Mouse (Mus musculus): ENCODE measurements around the gene Prkca. TPM values are rescaled to one million over a fixed set of nuclear protein-coding genes. Genes with fewer than 3 reads are reported as not detected.
A peak's percentile ranks its signal among the peaks of the same experiment; 100 is the strongest.

Prkca gene
- total and polyA plus RNA-seq, 3 experiments = 15.3 to 30.9 (median 19.9) TPM

DNA sequence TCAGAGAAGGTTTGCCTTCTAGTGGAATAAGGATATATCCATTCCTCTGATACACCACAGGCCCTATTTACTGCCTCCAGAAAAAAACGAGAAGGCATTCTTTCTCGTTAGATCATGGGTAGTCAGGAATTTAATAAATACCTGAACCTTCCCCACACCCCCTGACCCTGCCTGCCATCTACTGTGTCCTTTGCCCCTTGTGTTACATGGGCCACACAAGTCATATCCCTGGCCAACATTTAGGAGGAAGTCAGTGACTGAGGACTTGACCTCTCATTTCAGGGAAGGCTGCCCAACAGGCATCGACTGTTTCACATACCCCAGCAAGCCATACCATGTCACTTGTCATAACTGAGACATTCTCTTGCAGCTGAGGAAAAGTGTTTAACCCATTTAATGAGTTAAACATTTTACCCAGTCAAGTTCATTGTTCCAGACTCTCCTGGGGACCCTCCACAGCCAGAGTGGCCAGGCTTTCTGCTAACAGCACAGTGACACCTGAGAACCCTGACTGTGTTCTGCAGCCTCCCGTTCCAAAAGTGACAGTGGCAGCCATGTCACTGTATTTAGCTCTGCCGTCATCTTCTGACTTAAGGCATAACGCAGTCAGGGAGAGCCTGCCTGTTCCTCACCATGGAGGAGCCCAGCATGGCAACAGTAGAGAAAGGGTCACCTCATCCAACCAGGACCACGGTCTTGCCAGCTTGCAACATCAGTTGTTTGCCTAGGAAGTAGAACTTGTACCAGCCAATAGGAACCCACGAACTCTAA is 114.4 kb downstream of the Prkca start:
- no peak overlapping the region for H3K9ac ChIP-seq (ENCODE audit: control insufficient read depth, low read depth, low read length, poor library complexity, severe bottlenecking)

DNA sequence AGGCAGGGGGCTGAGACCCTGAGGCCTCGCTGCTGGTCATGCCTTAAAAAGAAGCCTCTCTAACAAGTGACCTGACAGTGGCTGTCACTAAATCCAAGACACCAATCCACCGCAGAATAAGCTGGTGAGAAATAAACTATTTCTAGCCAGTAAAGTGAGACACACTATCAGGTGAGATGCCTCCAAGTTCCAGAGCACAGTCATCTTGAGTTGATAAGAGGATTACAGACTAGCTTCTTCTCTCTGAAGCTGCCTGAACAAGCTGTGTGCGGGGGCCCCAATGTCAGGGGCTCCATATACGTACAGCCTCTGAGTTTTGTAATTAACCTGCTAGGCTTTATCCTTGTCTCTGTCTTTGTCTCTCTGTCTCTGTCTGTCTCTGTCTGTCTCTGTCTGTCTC is 115.2 kb downstream of the Prkca start:
- peaks cover 11 to 30% of the 10 kb centered on the region in 2 experiments for H3K4me1 ChIP-seq (ENCODE audit: control insufficient read depth in 1 of 2, insufficient read depth in 2 of 2, low read length in 2 of 2)
- H3K27me3 ChIP-seq (ENCODE audit: control insufficient read depth in 1 of 2, insufficient read depth in 2 of 2, low read length in 2 of 2) = no peaks in the 10 kb centered on the region
- peak; percentile 53 for DNase-seq (ENCODE audit: low read depth, low spot score)
- no peaks in the 10 kb centered on the region for H3K79me2 ChIP-seq (ENCODE audit: control insufficient read depth, insufficient read depth, low read length, poor library complexity)
- no peaks in the 10 kb centered on the region for H3K9me3 ChIP-seq (replicated peaks; ENCODE audit: insufficient read depth, low read length)
- H3K4me3 ChIP-seq (ENCODE audit: control insufficient read depth in 1 of 2, insufficient read depth in 1 of 2, low read depth in 2 of 2, low read length in 2 of 2) = no peak overlapping the region
- H3K9ac ChIP-seq (ENCODE audit: control insufficient read depth, low read depth, low read length, poor library complexity, severe bottlenecking) = no peak overlapping the region
- peaks cover 0 to 12% of the 10 kb centered on the region in 2 experiments; a peak in 2 of 4 replicates for H3K36me3 ChIP-seq (ENCODE audit: control insufficient read depth in 1 of 2, insufficient read depth in 2 of 2, low read length in 2 of 2)
- no peak for TF ChIP-seq MYB (IDR thresholded peaks at IDR 0.05; ENCODE audit: low read depth, low read length)
- TF ChIP-seq POLR2AphosphoS5 (IDR thresholded peaks at IDR 0.05; ENCODE audit: borderline replicate concordance, low read depth, low read length) = no peak
- TF ChIP-seq EP300 (IDR thresholded peaks at IDR 0.05; ENCODE audit: low read depth in 1 of 2, low read length in 2 of 2) = peak; percentile 34 to 51; a peak in 1 of 4 replicates
- TF ChIP-seq ZMIZ1 (IDR thresholded peaks at IDR 0.05; ENCODE audit: low read depth, low read length) = no peak
- no peak for TF ChIP-seq ZKSCAN1 (IDR thresholded peaks at IDR 0.05; ENCODE audit: low read depth, low read length)
- no peak for TF ChIP-seq CTCF (IDR thresholded peaks at IDR 0.05 in 2 of 3, conservative IDR thresholded peaks at IDR 0.05 in 1 of 3; ENCODE audit: control insufficient read depth in 1 of 3, insufficient read depth in 1 of 3, low read depth in 2 of 3, low read length in 3 of 3, poor library complexity in 1 of 3, severe bottlenecking in 1 of 3)
- no peak for TF ChIP-seq TAL1 (IDR thresholded peaks at IDR 0.05; ENCODE audit: low read length)
- no peak for TF ChIP-seq TCF12 (IDR thresholded peaks at IDR 0.05; ENCODE audit: low read depth, low read length)
- TF ChIP-seq KAT2A (conservative IDR thresholded peaks at IDR 0.05; ENCODE audit: low read depth, low read length) = no peak
- peak; percentile 29; the same call in 1 of the 2 replicates for TF ChIP-seq ETS1 (IDR thresholded peaks at IDR 0.05; ENCODE audit: low read depth, low read length)
- TF ChIP-seq GATA1 (IDR thresholded peaks at IDR 0.05; ENCODE audit: low read depth, low read length) = peak; percentile 57; the same call in 1 of the 2 replicates
- no peak for TF ChIP-seq ZNF384 (IDR thresholded peaks at IDR 0.05; ENCODE audit: low read depth, low read length)
- TF ChIP-seq SMC3 (IDR thresholded peaks at IDR 0.05; ENCODE audit: low read depth, low read length) = no peak
- no peak for TF ChIP-seq MEF2A (IDR thresholded peaks at IDR 0.05; ENCODE audit: extremely low read depth, insufficient replicate concordance, low read depth, low read length, poor library complexity, severe bottlenecking)
- H3K27ac ChIP-seq (ENCODE audit: control insufficient read depth, low read depth, low read length) = no peak overlapping the region

More for the DNA sequence above, 114.4 kb downstream of the Prkca start:
- Histone ChIP-seq H3K9me3 (replicated peaks; ENCODE audit: insufficient read depth, low read length) (no peaks in the 10 kb centered on the region), H3K79me2 (ENCODE audit: control insufficient read depth, insufficient read depth, low read length, poor library complexity) (peaks cover 4% of the 10 kb centered on the region; the same call in 1 of the 2 replicates), H3K36me3 (ENCODE audit: control insufficient read depth in 1 of 2, insufficient read depth in 2 of 2, low read length in 2 of 2) (peaks cover 0 to 21% of the 10 kb centered on the region in 2 experiments; a peak in 2 of 4 replicates), H3K4me1 (ENCODE audit: control insufficient read depth in 1 of 2, insufficient read depth in 2 of 2, low read length in 2 of 2) (peaks cover 20 to 38% of the 10 kb centered on the region in 2 experiments), H3K4me3 (ENCODE audit: control insufficient read depth in 1 of 2, insufficient read depth in 1 of 2, low read depth in 2 of 2, low read length in 2 of 2) (no peak overlapping the region), H3K27me3 (ENCODE audit: control insufficient read depth in 1 of 2, insufficient read depth in 2 of 2, low read length in 2 of 2) (no peaks in the 10 kb centered on the region), H3K27ac (ENCODE audit: control insufficient read depth, low read depth, low read length) (no peak overlapping the region)
- no peak for DNase-seq (ENCODE audit: low read depth, low spot score)
- no peak for TF ChIP-seq MAFK (IDR thresholded peaks at IDR 0.05; ENCODE audit: borderline replicate concordance, low read depth, low read length)
- no peak for TF ChIP-seq MYC (IDR thresholded peaks at IDR 0.05; ENCODE audit: low read depth, low read length)
- TF ChIP-seq JUND (IDR thresholded peaks at IDR 0.05; ENCODE audit: low read depth, low read length) = no peak
- no peak for TF ChIP-seq SIN3A (IDR thresholded peaks at IDR 0.05; ENCODE audit: low read length)
- no peak for TF ChIP-seq E2F4 (IDR thresholded peaks at IDR 0.05; ENCODE audit: borderline replicate concordance, low read depth, low read length)
- no peak for TF ChIP-seq MEF2A (IDR thresholded peaks at IDR 0.05; ENCODE audit: extremely low read depth, insufficient replicate concordance, low read depth, low read length, poor library complexity, severe bottlenecking)
- TF ChIP-seq RAD21 (IDR thresholded peaks at IDR 0.05; ENCODE audit: low read depth, low read length) = no peak
- TF ChIP-seq POLR2A (IDR thresholded peaks at IDR 0.05; ENCODE audit: control insufficient read depth in 1 of 2, insufficient read depth in 1 of 2, low read depth in 1 of 2, low read length in 2 of 2, poor library complexity in 1 of 2) = no peak
- TF ChIP-seq NELFE (IDR thresholded peaks at IDR 0.05; ENCODE audit: low read depth, low read length) = no peak
- no peak for TF ChIP-seq CHD2 (IDR thresholded peaks at IDR 0.05; ENCODE audit: low read length)
- no peak for TF ChIP-seq ZC3H11A (IDR thresholded peaks at IDR 0.05; ENCODE audit: low read depth, low read length)
- no peak for TF ChIP-seq BHLHE40 (IDR thresholded peaks at IDR 0.05; ENCODE audit: borderline replicate concordance, low read depth, low read length)
- TF ChIP-seq ZKSCAN1 (IDR thresholded peaks at IDR 0.05; ENCODE audit: low read depth, low read length) = no peak
- TF ChIP-seq ELF1 (IDR thresholded peaks at IDR 0.05; ENCODE audit: low read depth, low read length) = no peak
- TF ChIP-seq POLR2AphosphoS5 (IDR thresholded peaks at IDR 0.05; ENCODE audit: borderline replicate concordance, low read depth, low read length) = no peak
- no peak for TF ChIP-seq CTCF (IDR thresholded peaks at IDR 0.05 in 2 of 3, conservative IDR thresholded peaks at IDR 0.05 in 1 of 3; ENCODE audit: control insufficient read depth in 1 of 3, insufficient read depth in 1 of 3, low read depth in 2 of 3, low read length in 3 of 3, poor library complexity in 1 of 3, severe bottlenecking in 1 of 3)
- TF ChIP-seq GATA1 (IDR thresholded peaks at IDR 0.05; ENCODE audit: low read depth, low read length) = no peak

Data from MEL (cell line).